Mouse (Mus musculus) testis, postnatal 14 days (tissue): Measurements from ENCODE around the gene Ndufaf4.
"Not testable (repeated sequence)": the region's sequence is repeated elsewhere in the genome, so short reads cannot be mapped to it uniquely, and the experiment has no call there.

Experiments used
- DNase-seq: peaks from one replicate; pipeline ENCODE4 v3.0.0; 2021; ENCODE audit warnings: low spot score

Ndufaf4 gene

DNA sequence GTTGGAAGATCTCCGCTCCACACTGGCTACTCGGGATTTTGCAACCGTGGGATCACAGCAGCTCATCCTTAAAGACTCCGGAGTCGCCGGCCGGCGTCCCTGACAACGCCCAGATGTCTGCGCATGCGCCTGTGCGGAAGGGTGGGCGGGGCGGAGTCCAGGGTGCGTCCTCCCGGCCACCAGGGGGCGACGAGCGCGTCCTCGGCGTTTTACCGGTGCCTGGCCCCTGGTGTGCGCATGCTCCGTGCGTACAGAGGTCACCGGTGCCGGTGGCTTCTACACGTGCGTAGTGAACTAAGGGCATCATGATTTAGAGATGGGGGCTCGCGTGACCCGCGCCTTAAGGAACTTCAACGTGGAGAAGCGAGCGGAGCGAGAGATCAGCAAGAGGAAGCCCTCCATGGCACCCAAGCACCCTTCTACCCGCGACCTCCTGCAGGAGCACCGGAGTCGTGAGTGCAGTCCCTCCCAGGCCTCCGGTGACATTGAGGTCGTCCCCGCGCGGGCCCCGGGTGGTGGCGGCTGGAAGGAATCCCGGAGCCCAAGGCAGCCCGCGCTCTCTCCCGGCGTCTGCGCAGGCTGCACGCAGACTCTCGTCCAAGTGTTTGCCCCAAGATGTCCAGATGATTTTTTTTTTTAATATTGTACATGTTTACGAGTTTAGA, at the start of gene Ndufaf4:
TSS of gene Ndufaf4 (plus strand) at position 233 of the 665 bp plus-strand sequence.
- peak; percentile 95 for DNase-seq

DNA sequence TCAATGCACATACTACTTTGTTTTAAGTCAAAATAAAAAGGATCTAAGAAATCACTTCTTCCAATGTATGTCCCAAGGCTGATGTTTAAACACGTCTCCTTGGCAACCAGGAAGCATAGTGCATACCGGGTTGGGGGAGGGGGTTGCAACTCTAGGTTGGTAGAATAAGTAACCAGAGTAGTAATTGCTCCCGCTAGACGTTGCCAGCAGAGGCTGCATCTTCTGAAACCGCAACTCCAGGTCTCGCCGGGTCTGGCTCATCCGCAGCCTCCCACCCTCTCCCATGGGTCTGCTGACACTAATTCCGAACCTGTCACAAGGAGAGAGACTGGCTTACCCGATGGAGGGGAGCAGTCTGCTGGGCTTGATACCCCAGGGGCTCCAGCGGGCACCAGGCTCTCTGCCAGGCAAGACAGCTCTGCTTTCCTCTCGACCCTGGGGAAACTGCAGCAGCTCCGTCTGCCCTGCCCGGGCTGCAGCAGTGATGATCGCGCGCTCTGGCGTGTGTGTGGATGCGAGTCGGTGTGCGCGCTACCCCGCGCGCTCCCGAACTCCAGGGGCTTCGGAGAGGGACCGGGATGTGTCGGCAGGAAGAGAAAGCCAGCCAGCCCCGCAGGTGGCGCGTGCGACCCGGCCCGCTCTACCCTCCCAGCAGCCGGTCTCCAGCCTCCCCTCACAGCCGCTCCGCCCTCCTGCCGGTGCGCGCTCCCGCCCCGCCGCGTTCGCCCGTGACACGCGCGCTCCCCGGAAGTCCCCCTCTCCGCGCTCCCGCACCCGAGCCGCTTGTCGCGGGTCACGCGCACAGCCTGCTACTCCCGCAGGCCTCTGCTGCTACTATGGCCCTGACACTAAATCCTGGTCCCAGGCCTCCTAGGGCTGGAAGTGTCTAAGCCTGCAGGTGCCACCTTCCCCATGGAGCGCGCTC, 47.2 kb upstream of the Ndufaf4 start, which contains the start of gene Klhl32:
TSS of gene Klhl32 (minus strand) at position 724 of the 925 bp plus-strand sequence.
- peak; percentile 68 for DNase-seq

DNA sequence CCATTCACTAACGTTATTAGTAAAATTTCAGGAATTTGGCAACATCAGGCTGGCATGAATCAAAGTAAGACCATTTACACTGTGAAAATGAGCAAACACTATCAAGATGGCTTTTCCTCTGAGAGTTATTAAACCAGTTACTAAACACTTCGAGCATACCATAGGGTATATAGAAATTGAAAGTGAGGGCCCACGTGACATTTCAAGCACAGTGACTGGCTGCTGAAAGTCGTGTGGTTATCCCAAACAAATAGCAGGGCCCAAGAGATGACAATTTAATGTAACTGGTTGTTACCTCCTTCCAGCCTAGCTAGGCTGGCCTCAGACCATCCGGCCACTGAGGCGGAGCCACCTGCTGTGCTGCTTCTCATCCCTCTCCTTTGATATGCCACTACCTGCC, 32.2 kb upstream of the Ndufaf4 start:
- DNase-seq = no peak

DNA sequence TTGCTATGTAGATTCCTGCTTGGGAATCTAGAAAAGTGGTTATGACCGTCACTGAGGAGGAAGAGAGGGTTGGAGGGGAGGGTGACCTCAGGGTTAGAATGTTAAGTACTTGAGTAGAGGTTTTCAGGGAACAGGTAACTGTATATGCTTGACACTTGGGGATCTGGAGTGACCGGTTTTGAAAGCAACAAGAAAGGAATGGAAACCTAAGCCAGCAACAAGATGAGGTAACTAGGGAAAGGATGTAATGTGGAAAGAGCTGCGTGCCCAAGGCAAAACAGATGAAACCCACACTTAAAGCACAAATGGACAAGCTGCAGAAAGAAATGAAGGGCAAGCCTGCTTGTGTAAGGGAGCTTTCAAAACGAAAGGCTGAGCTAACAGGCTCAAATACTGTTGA, 28.7 kb upstream of the Ndufaf4 start:
- DNase-seq = no peak

DNA sequence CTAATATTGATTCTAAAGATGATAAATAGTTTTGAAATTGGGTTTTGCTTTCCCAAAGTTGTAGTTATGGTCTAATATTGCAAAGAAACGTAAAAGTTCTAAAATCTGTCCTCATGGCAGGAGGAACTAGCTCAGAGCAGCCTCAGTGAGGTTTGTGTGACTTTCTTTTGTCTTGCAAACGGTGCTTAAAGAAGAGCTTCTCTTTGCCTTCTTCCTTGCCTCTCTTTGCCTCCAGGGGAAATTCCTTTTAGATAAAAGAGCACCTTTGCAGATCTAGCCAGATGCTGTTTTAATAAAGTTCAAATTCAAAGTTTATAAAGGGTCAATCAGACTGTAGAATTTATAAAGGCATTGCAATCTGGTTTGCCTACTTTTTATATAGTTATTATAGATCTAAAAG, 8.5 kb upstream of the Ndufaf4 start:
- not testable (repeated sequence) for DNase-seq

DNA sequence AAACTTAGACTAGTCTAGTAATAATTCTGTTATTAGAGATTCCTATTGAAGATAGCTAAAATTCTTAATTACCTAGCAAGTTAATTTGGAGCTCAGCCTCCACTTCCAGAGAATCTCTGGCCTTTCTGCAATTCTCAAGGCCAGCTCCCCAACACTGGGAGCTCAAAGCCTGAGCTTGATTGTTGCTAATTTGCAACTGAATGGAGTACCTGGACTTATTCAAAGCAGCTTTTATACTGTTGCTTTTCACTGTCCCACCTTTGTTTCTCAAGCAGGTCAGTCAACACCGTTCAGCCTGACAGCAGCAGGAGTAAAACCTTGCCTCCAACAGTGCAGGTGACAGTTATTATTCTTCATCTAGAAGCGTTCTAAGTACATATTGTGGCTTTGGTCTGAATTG, 5.6 kb upstream of the Ndufaf4 start:
- not testable (repeated sequence) for DNase-seq

DNA sequence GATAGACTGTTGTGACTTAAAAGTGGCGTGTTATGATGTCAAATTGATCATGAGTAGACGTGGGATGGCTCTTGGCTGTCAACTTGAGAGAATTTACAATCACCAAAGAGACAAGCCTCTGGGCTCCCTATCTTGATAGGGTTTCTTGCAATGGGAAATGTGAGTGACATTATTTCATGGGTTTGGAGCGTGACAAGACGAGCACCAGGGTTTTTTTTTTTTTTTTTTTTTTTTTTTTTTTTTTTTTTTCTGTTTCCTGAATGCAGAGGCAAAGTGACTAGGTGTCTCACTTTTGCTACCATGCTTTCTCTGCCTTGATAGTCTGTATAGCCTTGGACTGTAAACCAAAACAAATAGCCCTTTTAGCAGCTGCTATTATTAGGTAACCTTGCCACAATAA, 3.3 kb upstream of the Ndufaf4 start:
- no peak for DNase-seq

DNA sequence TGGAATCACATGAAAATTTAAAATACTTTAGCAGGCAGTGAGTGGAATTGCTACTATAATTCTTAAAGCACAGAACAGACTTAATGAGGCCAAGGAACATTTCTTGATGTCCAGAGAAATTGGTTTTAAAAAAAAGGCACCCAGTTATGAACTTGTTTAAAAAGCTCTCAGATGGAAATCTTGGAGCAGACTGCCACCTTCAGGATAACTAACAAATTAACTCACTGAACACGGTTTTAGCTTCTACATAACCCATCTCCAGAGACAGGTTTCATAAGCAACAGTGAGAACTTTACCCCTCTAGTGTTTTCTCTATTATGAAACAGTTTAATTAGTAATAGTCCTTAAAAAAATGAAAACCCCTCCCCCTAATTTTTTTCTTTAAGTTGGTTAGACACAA, 1.1 kb upstream of the Ndufaf4 start:
- DNase-seq = no peak

DNA sequence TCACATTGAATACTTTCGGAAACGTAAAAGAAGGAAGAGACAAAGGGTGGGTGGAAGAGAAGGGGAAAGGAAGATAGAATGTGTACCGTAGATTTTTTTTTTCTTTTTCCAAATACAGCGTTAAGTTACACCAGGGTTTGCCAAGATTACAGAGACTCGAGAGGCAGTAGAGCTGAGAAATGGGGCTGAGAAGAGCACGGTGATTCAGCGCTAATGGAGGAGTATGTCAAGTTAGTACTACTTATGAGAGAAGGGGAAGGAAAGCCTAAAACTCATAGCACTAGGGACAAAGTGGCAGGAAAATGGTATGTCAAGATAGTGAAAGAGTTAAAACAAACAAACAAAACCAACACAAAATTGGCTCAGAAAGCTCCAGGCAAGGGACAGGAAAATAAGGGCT, 532 bp upstream of the Ndufaf4 start:
- no peak for DNase-seq

DNA sequence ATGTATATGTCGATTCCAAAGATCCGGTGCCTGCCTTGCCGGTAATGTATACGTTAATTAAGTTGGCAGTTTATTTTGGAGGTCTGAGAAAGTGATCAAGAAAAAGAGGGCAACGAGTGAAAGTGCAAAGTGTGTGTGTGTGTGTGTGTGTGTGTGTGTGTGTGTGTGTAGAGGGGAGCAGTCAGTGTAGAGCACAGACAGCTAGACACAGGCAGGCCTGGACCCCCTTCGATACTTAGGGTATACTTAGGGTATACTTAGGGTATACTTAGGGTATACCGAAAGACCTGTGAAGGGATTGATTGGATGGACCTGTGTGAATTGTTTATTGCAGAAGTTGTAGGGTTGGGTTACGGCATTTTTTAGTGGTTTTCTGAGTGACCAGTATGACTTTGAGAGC, 753 bp downstream of the Ndufaf4 start:
- DNase-seq = no peak

DNA sequence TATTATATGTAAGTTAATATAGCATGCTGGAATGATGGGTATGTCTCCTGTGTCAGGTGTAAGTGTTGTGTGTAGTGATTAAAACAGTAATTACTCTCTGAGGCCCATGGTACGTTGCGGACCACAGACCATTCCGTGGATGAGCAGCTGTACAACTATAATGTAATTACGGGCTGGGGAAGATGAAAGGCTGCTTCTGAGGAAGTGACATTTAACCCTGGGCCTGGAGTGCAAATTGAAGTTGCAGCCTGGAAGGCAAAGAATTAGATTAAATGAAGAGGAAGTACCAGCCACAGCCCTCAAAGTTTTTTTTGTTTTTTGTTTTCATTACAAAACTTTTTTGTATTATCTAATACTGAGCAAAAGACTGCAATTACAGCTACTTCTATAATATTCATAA, 1.3 kb downstream of the Ndufaf4 start:
- DNase-seq = no peak

DNA sequence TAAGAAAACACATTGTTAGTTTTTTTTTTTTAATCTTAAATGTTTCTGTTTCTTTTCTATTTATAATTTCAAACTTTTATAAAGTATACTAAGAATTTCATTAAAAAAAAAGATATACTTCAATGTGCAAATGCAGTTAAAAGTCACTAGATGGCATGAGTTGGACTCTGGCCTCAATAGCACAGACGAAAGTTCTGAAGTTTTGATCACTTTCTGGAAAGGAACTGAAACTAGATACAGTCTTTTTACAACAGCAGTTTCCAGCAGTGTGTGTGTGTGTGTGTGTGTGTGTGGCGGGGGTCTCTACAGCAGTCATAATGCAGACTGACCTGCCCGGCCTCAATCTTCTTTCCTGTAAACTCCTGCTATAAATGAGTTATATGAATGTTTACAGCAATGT, 9.9 kb downstream of the Ndufaf4 start:
- no peak for DNase-seq

DNA sequence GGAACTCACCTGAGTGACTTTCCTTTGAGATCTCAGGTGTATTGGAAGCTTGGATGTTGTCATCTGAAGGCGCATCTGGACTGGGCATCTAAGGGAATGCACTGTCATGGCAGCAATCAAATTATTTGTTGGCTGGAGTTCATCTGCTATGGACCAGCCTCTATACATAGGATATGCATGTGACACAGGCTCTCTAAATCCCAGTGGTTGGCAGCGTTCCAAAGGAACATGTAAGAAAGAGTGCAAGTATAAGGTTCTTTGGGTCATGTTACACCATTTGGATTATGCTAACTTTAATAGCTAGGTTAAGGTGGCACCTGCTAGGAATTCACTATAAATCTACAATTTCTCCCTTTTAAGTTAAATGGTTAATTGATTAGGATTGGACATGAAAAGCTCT, 17.7 kb downstream of the Ndufaf4 start:
- DNase-seq = no peak

DNA sequence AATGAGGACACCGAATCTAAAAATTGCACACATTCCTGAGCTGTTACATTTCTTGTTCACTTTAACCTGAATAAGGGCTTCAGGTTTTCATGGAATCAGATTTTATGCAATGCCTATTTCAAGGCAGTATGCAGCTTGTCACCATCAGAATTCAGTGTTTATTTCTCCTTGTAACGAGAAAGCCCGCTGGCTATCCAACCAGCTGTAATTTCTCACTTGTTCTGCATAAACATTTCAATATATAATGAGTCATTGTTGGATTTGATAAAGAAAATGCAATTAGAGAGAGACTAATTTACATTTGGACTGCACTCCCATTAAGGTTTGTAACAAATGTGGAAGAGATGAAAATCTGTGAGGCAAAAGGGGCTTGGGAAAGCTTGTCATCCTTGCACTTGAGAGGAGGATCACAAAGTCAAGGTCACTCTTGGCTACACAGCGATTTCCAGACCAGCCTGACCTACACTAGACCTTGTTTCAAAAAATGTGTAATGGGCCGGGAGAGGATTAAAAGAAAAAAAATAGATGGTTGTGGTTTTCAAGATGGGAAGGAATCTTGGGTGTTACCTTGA, 22.2 kb downstream of the Ndufaf4 start:
- DNase-seq = no peak

DNA sequence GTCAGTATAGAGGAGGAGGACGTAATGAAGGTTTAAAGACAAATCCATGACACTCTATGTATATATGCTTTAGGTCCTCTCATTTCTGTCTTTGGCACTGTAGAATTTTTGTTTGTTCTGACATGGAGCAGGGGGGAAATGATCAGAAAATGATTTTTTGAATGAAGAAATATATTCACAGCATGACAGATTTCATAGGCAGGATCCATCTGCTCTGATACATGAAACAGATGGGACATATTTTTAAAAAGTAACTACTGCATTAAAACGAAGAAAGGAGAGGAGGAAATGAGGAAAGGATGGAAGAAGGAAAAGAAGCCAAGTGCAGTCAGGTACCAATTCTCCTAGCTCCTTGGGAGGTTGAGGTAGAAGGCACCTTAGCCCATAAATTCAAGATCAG, 26.8 kb downstream of the Ndufaf4 start:
- no peak for DNase-seq

DNA sequence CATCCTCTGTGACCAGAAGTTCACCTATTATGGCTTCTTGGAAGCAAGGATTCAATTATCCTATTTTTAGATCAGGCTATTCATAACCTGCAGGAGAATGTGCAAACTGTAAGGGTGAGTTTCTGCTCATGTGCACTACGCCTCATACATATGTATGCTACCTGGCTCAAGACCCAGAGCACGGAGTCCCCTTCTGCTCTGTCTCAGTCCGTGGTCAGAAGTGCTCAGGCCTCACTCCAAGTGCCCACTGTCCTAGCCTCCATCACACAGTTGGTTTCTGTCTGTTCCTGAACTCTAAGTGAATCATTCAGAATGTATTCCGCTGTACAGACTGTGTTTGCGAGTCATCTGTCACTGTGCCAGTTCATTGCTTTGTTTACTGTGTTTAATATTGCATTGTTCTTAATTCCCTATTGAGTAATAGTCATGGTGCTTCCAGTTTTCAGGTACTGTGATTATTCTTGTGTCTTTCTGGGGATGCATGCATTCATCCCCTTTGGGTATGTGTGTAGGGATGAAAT, 30.4 kb downstream of the Ndufaf4 start:
- DNase-seq = no peak

DNA sequence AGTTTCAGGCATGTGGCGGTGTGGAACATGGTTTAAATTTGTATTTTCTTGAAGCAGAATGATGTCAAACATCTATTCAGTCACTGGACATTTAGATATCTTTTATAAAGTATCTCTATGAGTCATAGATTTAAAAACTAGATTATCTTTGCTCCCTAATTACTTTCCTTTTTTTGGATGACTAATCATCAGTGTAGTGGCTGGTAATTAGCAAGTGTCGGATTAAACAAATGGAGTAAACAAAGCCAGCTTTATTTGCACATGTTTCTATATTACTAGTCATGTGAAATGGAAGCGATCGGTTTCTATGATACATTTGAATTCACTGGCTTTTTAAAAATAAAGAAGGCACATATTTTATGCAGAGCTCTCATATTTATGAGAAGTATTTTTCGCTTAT, 31.0 kb downstream of the Ndufaf4 start:
- no peak for DNase-seq

DNA sequence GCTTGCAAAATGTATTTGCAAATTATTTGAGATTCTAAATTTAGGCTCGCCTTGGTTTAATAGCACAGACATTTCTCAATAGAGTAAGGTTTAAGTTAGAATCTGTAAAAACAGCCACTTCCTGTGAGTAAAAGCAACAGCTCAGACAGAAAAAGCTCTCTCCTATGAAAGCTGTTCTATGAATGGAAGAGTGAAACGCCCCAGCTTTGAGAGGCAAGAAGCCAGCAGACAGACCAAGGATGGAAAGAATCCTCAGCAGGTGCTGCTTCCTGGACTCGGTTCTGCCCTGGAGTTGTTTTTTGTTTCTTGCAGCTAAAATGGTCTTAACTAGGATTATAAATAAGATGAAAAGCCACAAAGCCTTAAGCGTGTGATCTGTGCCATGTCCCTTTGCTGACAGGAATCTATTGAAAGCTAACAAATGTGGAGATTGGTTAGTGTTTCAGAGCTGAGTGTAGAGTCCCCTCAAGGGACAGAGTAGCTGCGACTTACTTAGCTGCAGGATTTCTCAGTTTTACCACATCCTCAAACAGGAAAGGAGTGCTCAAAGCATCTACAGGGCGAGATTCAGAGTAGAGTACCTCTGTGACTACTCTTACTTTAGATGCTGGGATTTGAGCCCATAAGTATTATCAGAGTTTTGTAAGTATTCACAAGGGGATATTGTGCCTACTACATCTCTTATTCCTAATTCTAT, 45.0 kb downstream of the Ndufaf4 start:
- no peak for DNase-seq
